Mouse (Mus musculus) embryonic fibroblast, embryonic 13.5 days (primary cell): Measurements from ENCODE around the gene App.

ENCODE experiments used
- CTCF ChIP-seq: IDR thresholded peaks from 2 replicates; pipeline ENCODE4 v1.5.1; 2011; ENCODE audit warnings: mild to moderate bottlenecking, control low read depth, low read length, moderate library complexity, borderline replicate concordance; ENCODE audit not compliant: insufficient read depth
- POLR2A ChIP-seq: IDR thresholded peaks from 2 replicates; pipeline ENCODE4 v1.6.1; 2011; ENCODE audit warnings: low read depth, mild to moderate bottlenecking, control low read depth, low read length, moderate library complexity

DNA sequence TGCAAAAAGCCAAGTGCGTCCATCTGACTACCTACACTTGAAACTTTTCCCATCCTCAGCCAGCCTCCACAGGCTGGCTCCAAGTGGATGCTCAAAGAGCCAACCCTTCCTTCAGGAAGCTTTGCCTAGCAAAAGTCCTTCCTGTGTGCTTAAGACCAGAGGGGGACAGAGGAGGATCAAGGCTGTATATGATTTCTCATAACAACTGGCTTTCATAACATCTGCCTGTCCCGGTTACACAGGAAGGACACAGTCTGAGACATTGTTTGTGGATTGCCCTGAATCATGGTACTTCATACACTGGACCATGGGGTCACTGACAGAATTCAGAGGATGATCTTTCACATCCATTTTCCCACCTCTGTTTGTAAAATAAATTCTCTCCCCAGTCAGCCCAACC is 61.3 kb downstream of the App start:
- TF ChIP-seq POLR2A: no peak
- TF ChIP-seq CTCF: no peak
